ENCODE assay signal across 17 mouse cellular contexts in the genomic region with DNA sequence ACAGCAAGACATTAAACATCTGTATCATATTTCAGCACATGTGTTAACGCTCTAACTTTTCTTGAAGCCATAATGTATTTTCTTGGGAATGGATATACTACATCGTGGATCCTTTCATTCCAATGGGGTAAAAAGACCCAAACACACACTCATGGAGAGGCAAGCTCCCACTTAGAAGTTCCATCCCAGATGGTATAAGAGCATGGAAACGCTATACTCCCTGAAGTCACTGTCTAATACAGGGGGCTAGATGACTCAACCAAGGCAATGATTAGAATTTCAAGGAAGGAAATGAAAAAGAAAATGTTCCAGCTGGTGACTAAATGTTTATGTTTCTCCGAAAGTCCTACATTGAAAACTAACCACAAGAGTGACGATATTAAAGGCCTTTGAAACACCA.
"Had no signal": no experiment of that assay in that cellular context is flagged by ENCODE, and none has a peak within 500 bp of the region (broad histone marks: within the 10 kb centered on the region; RNA-seq: fewer than 3 reads in every experiment).

No protein-coding gene starts in this region.

- H3K4me2 ChIP-seq: lung, embryonic 14.5 days; midbrain, embryonic 12.5 days; neural tube, embryonic 13.5 days; neural tube, embryonic 15.5 days; stomach, embryonic 15.5 days had no signal

- ATAC-seq: midbrain, embryonic 16.5 days had no signal

- H3K9ac ChIP-seq: lung, embryonic 14.5 days; midbrain, embryonic 12.5 days; neural tube, embryonic 13.5 days; neural tube, embryonic 15.5 days; stomach, embryonic 15.5 days had no signal

- H3K27ac ChIP-seq: midbrain, embryonic 10.5 days; midbrain, embryonic 12.5 days; neural tube, embryonic 13.5 days; neural tube, embryonic 15.5 days; stomach, embryonic 15.5 days; stomach, postnatal 0 days had no signal

- H3K4me1 ChIP-seq: midbrain, embryonic 10.5 days; midbrain, embryonic 12.5 days; neural tube, embryonic 13.5 days; neural tube, embryonic 15.5 days; stomach, embryonic 15.5 days had no signal

- H3K9me3 ChIP-seq: midbrain, embryonic 10.5 days; midbrain, embryonic 12.5 days; neural tube, embryonic 13.5 days; stomach, embryonic 15.5 days had no signal

- H3K27me3 ChIP-seq: midbrain, embryonic 12.5 days; neural tube, embryonic 13.5 days; neural tube, embryonic 15.5 days; stomach, embryonic 15.5 days had no signal

- H3K4me3 ChIP-seq: midbrain, embryonic 10.5 days; midbrain, embryonic 12.5 days; myocyte; neural tube, embryonic 13.5 days; neural tube, embryonic 15.5 days; stomach, embryonic 15.5 days had no signal

- DNase-seq: lung, adult 18-20 months; lung, embryonic 14.5 days; lung, postnatal 10 days; lung, postnatal 4 days; midbrain, embryonic 14.5 days; right cerebral cortex, postnatal 14 days; thymus, adult 2 months; thymus, postnatal 25 days; thymus, postnatal 4 days had no signal

- H3K36me3 ChIP-seq: midbrain, embryonic 10.5 days; midbrain, embryonic 12.5 days; neural tube, embryonic 13.5 days; neural tube, embryonic 15.5 days; stomach, embryonic 15.5 days had no signal
